Mouse (Mus musculus): ENCODE data around the gene Eif4ebp2. TPM values are rescaled to one million over a fixed set of nuclear protein-coding genes. Genes with fewer than 3 reads are reported as not detected.

Gene Eif4ebp2
- polyA plus RNA-seq, 1 experiment: 131 TPM

DNA sequence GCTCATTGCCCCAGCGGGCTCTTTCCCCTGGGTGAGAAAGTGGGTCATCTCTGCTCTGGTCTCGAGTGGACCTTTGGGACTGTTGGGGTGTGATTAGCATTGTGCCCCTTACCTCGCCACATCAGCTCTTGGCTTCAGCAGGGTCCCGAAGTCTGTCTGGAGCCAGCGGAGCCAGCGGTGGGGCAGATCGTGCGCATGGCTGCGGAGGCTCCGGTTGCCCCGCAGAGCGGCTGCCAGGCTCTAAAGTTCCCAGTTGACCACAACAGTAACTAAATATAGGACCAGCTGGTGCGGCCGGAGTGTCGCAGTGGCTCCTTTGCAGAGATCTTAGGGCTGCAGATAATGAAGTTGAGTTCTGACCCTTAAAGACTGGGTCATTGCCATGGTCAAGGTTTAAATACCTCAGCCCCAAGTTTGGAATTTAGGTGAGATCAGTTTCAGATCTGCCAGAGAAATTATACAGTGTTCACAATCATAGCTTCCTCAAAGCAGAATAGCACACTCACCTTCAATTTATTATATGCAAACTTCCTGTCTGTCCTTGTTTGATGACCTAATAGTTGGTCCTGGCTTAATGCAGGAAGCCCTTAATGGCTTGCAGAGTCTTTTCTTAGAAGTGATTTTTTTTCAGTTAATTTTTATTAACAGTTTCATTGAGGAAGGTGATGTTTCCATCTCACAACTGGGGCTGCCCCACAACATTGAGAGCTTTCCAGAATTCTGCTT is 24.1 kb upstream of the Eif4ebp2 start:
- peak overlapping the region; percentile 68 for H3K27ac ChIP-seq (ENCODE audit: insufficient read depth, low read depth, low read length)
- H3K4me3 ChIP-seq (ENCODE audit: low read depth, low read length): peak overlapping the region; percentile 73
- H3K4me1 ChIP-seq (ENCODE audit: control insufficient read depth, insufficient read depth, insufficient read length, low read length): peaks cover 5% of the 10 kb centered on the region
- H3K27me3 ChIP-seq (ENCODE audit: control insufficient read depth, insufficient read depth, low read length): no peaks in the 10 kb centered on the region
- no peak for TF ChIP-seq POLR2A (IDR thresholded peaks at IDR 0.05; ENCODE audit: low read depth, low read length)
- TF ChIP-seq CTCF (IDR thresholded peaks at IDR 0.05; ENCODE audit: extremely low read depth, insufficient read length, insufficient replicate concordance, low read depth, low read length): no peak
- no peaks in the 10 kb centered on the region for H3K36me3 ChIP-seq (ENCODE audit: control insufficient read depth, insufficient read depth, low read length)
- WGBS: 31% methylated on average over 15 of the region's 15 CpGs

DNA sequence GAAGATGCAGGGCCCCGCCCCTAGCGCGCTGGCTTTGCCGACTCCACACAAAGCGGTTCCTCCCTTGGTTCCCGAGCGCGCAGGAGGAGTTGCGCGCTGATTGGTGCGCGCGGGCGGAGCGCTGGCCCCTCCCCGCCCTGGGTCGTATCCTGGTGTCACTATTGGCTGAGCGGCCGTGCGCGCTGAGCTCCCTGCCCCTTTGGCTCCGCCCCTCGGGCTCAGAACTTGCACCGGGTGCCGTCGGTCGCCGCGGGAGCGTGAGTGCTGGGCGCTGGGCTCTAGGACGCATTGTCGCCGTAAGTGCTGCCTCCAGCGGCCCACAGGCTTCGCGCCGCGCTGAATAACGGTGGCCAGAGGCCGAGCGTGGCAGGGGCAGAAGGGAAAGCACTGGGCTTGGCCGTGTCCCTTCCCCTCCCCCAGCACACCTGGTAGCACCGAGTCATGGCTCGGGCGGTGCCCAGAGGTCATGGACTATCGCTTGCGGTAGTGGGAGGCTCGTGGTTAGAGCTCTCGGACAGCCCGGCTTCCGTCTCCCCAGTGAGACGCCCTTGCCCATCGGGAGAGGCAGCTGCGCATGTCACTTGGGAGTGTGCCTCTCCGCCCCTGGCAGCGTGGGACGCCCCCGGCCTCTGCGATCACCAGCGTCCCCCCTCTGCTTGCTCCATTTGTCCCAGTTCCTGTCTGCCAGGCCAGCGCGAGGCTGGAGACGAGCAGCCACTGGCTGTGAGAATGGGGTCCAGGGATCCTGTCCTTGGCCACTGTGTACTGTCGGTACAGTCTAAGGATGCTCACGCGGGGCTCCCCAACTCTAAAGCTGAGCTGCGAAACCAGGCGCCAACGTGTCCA is 23.4 kb upstream of the Eif4ebp2 start, which contains the start of gene Lrrc20:
TSS of gene Lrrc20 (plus strand) at position 208 of the 846 bp plus-strand sequence.
- Histone ChIP-seq H3K4me1 (ENCODE audit: control insufficient read depth, insufficient read depth, insufficient read length, low read length) (peaks cover 5% of the 10 kb centered on the region), H3K4me3 (ENCODE audit: low read depth, low read length) (peak within 1 kb of the TSS; percentile 73), H3K27me3 (ENCODE audit: control insufficient read depth, insufficient read depth, low read length) (no peaks in the 10 kb centered on the region), H3K27ac (ENCODE audit: insufficient read depth, low read depth, low read length) (peak within 1 kb of the TSS; percentile 68), H3K36me3 (ENCODE audit: control insufficient read depth, insufficient read depth, low read length) (no peaks in the 10 kb centered on the region)
- under 1% methylated on average over 69 of the region's 70 CpGs for WGBS
- TF ChIP-seq CTCF (IDR thresholded peaks at IDR 0.05; ENCODE audit: extremely low read depth, insufficient read length, insufficient replicate concordance, low read depth, low read length) (no peak), POLR2A (IDR thresholded peaks at IDR 0.05; ENCODE audit: low read depth, low read length) (peak; percentile 72)

DNA sequence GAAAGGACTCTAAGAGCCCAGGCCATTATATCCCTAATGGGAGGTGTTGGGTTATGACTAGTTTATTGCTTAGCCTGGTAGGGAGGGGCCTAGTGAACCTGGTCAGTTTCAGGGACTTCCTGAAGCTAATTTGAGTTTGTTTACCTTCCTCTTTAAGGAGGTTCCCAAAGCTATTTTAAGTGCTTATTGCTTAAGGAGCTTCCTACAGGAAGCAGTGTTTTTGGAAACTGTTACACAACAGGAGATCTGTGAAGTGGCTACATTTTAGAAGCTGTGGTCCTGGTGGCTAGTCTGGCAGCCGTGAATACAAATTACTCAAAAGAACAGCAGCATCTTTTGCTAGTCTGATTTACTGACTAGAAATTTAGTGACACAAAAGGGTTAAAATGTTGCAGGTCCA is 21.9 kb upstream of the Eif4ebp2 start:
- H3K4me1 ChIP-seq (ENCODE audit: control insufficient read depth, insufficient read depth, insufficient read length, low read length): peaks cover 5% of the 10 kb centered on the region
- 76% methylated on average over 1 of the region's 1 CpGs for WGBS
- no peak overlapping the region for H3K27ac ChIP-seq (ENCODE audit: insufficient read depth, low read depth, low read length)

DNA sequence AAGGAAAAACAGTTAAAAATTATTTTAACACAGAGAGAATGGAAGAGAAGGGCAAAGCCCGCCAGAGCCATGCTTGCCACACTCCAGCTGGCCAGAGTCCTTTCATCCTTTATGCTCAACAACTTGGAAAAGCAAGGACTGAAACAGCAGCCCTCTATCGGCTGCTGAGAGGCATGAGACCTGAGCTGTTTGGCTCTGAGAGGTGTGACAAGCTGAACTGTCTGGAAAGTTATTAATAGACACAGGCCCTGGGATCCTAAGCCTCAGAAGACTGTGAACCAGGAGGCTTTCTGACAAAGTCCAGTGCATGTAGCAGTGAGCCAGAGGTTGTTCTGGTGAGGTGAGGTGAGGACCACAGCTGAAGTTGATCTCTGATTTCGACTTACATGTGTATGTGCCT is 21.2 kb upstream of the Eif4ebp2 start:
- no peaks in the 10 kb centered on the region for H3K36me3 ChIP-seq (ENCODE audit: control insufficient read depth, insufficient read depth, low read length)
- no peak overlapping the region for H3K27ac ChIP-seq (ENCODE audit: insufficient read depth, low read depth, low read length)
- TF ChIP-seq POLR2A (IDR thresholded peaks at IDR 0.05; ENCODE audit: low read depth, low read length): no peak
- no peak for TF ChIP-seq CTCF (IDR thresholded peaks at IDR 0.05; ENCODE audit: extremely low read depth, insufficient read length, insufficient replicate concordance, low read depth, low read length)
- WGBS: 71% methylated on average over 3 of the region's 3 CpGs
- peaks cover 5% of the 10 kb centered on the region for H3K4me1 ChIP-seq (ENCODE audit: control insufficient read depth, insufficient read depth, insufficient read length, low read length)
- no peak overlapping the region for H3K4me3 ChIP-seq (ENCODE audit: low read depth, low read length)
- H3K27me3 ChIP-seq (ENCODE audit: control insufficient read depth, insufficient read depth, low read length): no peaks in the 10 kb centered on the region

More for the DNA sequence above, 21.9 kb upstream of the Eif4ebp2 start:
- Histone ChIP-seq H3K27me3 (ENCODE audit: control insufficient read depth, insufficient read depth, low read length) (no peaks in the 10 kb centered on the region), H3K36me3 (ENCODE audit: control insufficient read depth, insufficient read depth, low read length) (no peaks in the 10 kb centered on the region), H3K4me3 (ENCODE audit: low read depth, low read length) (no peak overlapping the region)
- TF ChIP-seq POLR2A (IDR thresholded peaks at IDR 0.05; ENCODE audit: low read depth, low read length) (no peak), CTCF (IDR thresholded peaks at IDR 0.05; ENCODE audit: extremely low read depth, insufficient read length, insufficient replicate concordance, low read depth, low read length) (no peak)

DNA sequence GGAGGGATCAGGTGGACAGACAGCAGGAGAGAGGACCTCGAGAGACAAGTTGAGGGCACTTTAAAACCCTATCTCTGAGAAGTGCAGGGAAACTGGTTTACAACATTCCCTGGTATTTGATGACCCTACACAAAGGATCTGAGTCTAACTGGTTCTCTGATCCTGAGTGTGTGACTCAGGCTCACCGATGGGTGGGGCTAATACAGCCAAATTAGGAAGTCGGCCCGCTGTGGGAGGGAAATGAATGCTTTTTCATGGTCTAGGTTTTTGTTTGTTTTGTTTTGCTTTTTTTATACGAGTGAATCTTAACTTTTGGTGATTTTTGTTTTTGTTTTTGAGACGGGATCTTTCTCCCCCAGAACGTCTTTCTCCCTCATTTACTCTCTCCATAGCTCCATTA is 16.4 kb upstream of the Eif4ebp2 start:
- Histone ChIP-seq H3K27ac (ENCODE audit: insufficient read depth, low read depth, low read length) (no peak overlapping the region), H3K36me3 (ENCODE audit: control insufficient read depth, insufficient read depth, low read length) (no peaks in the 10 kb centered on the region), H3K4me1 (ENCODE audit: control insufficient read depth, insufficient read depth, insufficient read length, low read length) (peaks cover 6% of the 10 kb centered on the region), H3K4me3 (ENCODE audit: low read depth, low read length) (no peak overlapping the region), H3K27me3 (ENCODE audit: control insufficient read depth, insufficient read depth, low read length) (no peaks in the 10 kb centered on the region)
- 39% methylated on average over 7 of the region's 7 CpGs for WGBS
- TF ChIP-seq POLR2A (IDR thresholded peaks at IDR 0.05; ENCODE audit: low read depth, low read length) (no peak), CTCF (IDR thresholded peaks at IDR 0.05; ENCODE audit: extremely low read depth, insufficient read length, insufficient replicate concordance, low read depth, low read length) (no peak)

DNA sequence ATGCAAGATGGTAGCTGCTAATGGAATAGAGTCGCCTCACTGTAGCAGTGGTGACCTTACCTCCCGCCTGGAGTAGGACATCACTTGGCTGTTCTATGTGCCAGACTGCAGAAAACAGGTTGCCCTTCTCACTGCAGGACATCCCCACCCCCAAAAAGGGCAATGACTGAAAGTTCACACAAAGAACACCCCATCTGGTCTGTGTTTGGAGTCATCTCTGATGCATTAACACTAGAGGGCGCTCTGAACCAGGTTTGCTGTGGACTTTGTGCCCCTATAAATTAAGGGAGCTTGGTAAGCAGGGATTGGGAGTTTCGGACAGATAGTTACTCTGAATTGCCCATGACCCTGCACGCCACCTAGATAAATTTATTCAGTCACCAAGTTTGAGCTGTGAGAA is 14.4 kb upstream of the Eif4ebp2 start:
- H3K4me3 ChIP-seq (ENCODE audit: low read depth, low read length): no peak overlapping the region
- TF ChIP-seq POLR2A (IDR thresholded peaks at IDR 0.05; ENCODE audit: low read depth, low read length) (no peak), CTCF (IDR thresholded peaks at IDR 0.05; ENCODE audit: extremely low read depth, insufficient read length, insufficient replicate concordance, low read depth, low read length) (peak; percentile 52; the same call in 1 of the 2 replicates)
- WGBS: 21% methylated on average over 5 of the region's 5 CpGs
- H3K4me1 ChIP-seq (ENCODE audit: control insufficient read depth, insufficient read depth, insufficient read length, low read length): peaks cover 6% of the 10 kb centered on the region
- no peaks in the 10 kb centered on the region for H3K27me3 ChIP-seq (ENCODE audit: control insufficient read depth, insufficient read depth, low read length)
- no peak overlapping the region for H3K27ac ChIP-seq (ENCODE audit: insufficient read depth, low read depth, low read length)
- no peaks in the 10 kb centered on the region for H3K36me3 ChIP-seq (ENCODE audit: control insufficient read depth, insufficient read depth, low read length)

DNA sequence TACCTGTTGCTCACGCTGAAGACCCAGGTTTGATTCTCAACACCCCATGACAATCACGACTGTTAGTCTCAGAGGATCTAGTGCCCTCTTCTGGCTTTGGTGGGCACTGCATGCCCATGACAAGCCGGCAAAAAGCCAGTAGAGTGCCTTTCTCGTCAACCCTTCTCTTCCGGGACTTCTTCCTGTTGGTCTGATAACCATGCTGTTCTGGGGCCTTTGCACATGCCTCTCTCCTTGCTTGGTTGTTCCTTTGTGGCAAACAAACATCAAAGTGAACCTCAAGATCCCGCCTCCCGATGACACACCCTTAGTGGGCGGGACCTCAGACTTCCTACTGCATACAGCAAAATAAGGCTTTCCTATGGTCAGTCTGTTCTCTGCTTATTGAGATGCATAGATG is 13.8 kb upstream of the Eif4ebp2 start:
- no peaks in the 10 kb centered on the region for H3K36me3 ChIP-seq (ENCODE audit: control insufficient read depth, insufficient read depth, low read length)
- no peak overlapping the region for H3K4me3 ChIP-seq (ENCODE audit: low read depth, low read length)
- 62% methylated on average over 8 of the region's 8 CpGs for WGBS
- no peak overlapping the region for H3K27ac ChIP-seq (ENCODE audit: insufficient read depth, low read depth, low read length)
- no peaks in the 10 kb centered on the region for H3K27me3 ChIP-seq (ENCODE audit: control insufficient read depth, insufficient read depth, low read length)
- peaks cover 6% of the 10 kb centered on the region for H3K4me1 ChIP-seq (ENCODE audit: control insufficient read depth, insufficient read depth, insufficient read length, low read length)
- TF ChIP-seq CTCF (IDR thresholded peaks at IDR 0.05; ENCODE audit: extremely low read depth, insufficient read length, insufficient replicate concordance, low read depth, low read length) (peak; percentile 52; the same call in 1 of the 2 replicates), POLR2A (IDR thresholded peaks at IDR 0.05; ENCODE audit: low read depth, low read length) (no peak)
